13 mouse cellular contexts compared by ENCODE assay signal in the genomic region with DNA sequence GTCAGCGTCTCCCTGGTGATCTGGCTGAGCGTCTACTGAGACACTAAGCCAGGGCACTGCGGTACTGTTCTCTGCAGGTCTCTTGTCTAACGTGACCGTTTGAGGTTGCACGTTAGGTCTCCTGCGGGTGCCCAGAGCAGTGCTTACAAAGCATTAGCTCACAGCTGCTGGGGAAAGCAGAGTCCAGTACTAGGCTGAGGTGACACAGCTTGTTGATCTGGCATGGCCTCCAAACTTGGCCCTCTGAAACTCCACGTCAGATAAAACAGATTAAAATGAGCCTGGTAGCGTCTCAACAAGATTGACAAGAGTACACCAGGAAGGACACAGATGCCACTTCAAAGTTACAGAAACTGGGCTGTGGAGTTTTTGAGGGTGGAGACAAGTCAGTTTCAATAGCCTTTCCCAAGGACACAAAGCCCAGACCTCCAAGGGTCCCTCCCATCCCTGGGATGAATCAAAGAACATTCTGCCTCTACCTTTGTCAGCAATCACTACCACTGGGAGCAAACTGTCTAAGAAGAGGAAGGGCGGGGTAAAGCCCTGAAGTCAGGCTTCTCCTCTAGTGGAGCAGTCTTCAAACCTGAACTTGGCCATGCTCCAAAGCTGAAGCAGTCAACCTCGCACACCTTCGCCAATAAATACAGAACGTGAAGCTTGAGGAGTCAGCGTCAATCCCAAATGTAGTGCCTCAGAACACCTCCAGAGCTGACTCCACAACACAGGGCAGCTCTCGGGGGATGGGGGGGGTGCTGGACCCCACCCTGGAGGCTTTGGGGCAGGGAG. TPM values are rescaled to one million over a fixed set of nuclear protein-coding genes. Genes with fewer than 3 reads are reported as not detected.
DNase-seq lines count a peak whose midpoint lies in the region; ATAC-seq and TF ChIP-seq lines count a peak whose summit lies in the region.
"Had no signal": no experiment of that assay in that cellular context is flagged by ENCODE, and none has a peak within 500 bp of the region (broad histone marks: within the 10 kb centered on the region; RNA-seq: fewer than 3 reads in every experiment).

No protein-coding gene starts in this region.

- 0 out of 2 replicates have a peak, but pooled peaks cover 4% of the 10 kb centered on the region for H3K36me3 ChIP-seq in ES-E14 (ENCODE audit: control insufficient read depth, insufficient read depth, low read length, poor library complexity, severe bottlenecking)
- H3K36me3 ChIP-seq in lung, postnatal 0 days (ENCODE audit: insufficient read depth, low read length), result no peaks in the 10 kb centered on the region
- H3K36me3 ChIP-seq in hindbrain, embryonic 13.5 days, result peaks cover 58% of the 10 kb centered on the region

- H3K4me1 ChIP-seq in ES-E14 (ENCODE audit: control insufficient read depth in 2 of 2, insufficient read depth in 2 of 2, low read length in 2 of 2, poor library complexity in 1 of 2), result peaks cover 3 to 11% of the 10 kb centered on the region in 2 experiments; a peak in 3 of 4 replicates
- no peaks in the 10 kb centered on the region for H3K4me1 ChIP-seq in lung, postnatal 0 days (ENCODE audit: insufficient read depth, low read depth, low read length)
- no peaks in the 10 kb centered on the region for H3K4me1 ChIP-seq in hindbrain, embryonic 13.5 days (replicated peaks)
- H3K4me1 ChIP-seq: embryonic facial prominence, embryonic 15.5 days had no signal

- no peaks in the 10 kb centered on the region for H3K27me3 ChIP-seq in lung, postnatal 0 days (replicated peaks; ENCODE audit: insufficient read depth, low read length)
- no peaks in the 10 kb centered on the region for H3K27me3 ChIP-seq in hindbrain, embryonic 13.5 days
- H3K27me3 ChIP-seq: embryonic facial prominence, embryonic 15.5 days had no signal

- peak overlapping the region; percentile 48; the same call in 1 of the 2 replicates for H3K27ac ChIP-seq in ES-E14 (ENCODE audit: insufficient read depth, low read depth, low read length, poor library complexity, severe bottlenecking)
- no peak overlapping the region for H3K27ac ChIP-seq in lung, postnatal 0 days (ENCODE audit: low read length)
- no peak overlapping the region for H3K27ac ChIP-seq in hindbrain, embryonic 13.5 days
- H3K27ac ChIP-seq: embryonic facial prominence, embryonic 15.5 days; heart, adult 2 months; layer of hippocampus, adult 2 months had no signal

- DNase-seq in ES-E14 (ENCODE audit: low read depth, low spot score), result peak; percentile 57
- DNase-seq in R1 (ENCODE audit: low read depth, low spot score), result peak; percentile 58
- DNase-seq in kidney, adult 8-10 months, result peak; percentile 56 to 59
- peak; percentile 46 for DNase-seq in lung, postnatal 0 days (ENCODE audit: low spot score)
- no peak for DNase-seq in left cerebral cortex, postnatal 36 days (ENCODE audit: low spot score in 2 of 2)
- DNase-seq in cerebellum, adult 9-10 months, result no peak
- DNase-seq: cerebellum, postnatal 14 days; heart, adult 2 months; thymus, postnatal 4 days had no signal

- 67% methylated on average over 15 of the region's 15 CpGs for WGBS in lung, postnatal 0 days
- 89% methylated on average over 15 of the region's 15 CpGs for WGBS in hindbrain, embryonic 13.5 days

- H3K4me3 ChIP-seq in ES-E14 (ENCODE audit: insufficient read depth in 1 of 2, low read depth in 1 of 2, low read length in 2 of 2, poor library complexity in 1 of 2, severe bottlenecking in 1 of 2), result no peak overlapping the region
- H3K4me3 ChIP-seq in lung, postnatal 0 days (ENCODE audit: low read depth, low read length), result no peak overlapping the region
- H3K4me3 ChIP-seq in hindbrain, embryonic 13.5 days, result no peak overlapping the region
- H3K4me3 ChIP-seq: embryonic facial prominence, embryonic 15.5 days; heart, adult 2 months; layer of hippocampus, adult 2 months had no signal

- no peak for TF ChIP-seq EP300 in lung, postnatal 0 days (IDR thresholded peaks at IDR 0.05)

- ATAC-seq in lung, postnatal 0 days, result peak; percentile 37
- no peak for ATAC-seq in hindbrain, embryonic 13.5 days (ENCODE audit: low FRiP score)

- no peak for TF ChIP-seq CTCF in lung, postnatal 0 days (IDR thresholded peaks at IDR 0.05)

- in situ Hi-C loops in ES-E14 (cut with MboI; ENCODE audit: low sequenced_read_pairs in 2 of 2, unreplicated experiment in 2 of 2), result no loop called here

- H3K9me3 ChIP-seq in ES-E14 (ENCODE audit: control insufficient read depth, insufficient read depth, low read depth, low read length), result no peaks in the 10 kb centered on the region
- no peaks in the 10 kb centered on the region for H3K9me3 ChIP-seq in lung, postnatal 0 days (ENCODE audit: low read length)
- no peaks in the 10 kb centered on the region for H3K9me3 ChIP-seq in hindbrain, embryonic 13.5 days
- H3K9me3 ChIP-seq: embryonic facial prominence, embryonic 15.5 days had no signal

- H3K9ac ChIP-seq in ES-E14 (ENCODE audit: insufficient read depth, low read depth, low read length, poor library complexity, severe bottlenecking), result no peak overlapping the region
- no peak overlapping the region for H3K9ac ChIP-seq in lung, postnatal 0 days (replicated peaks; ENCODE audit: low read depth)
- no peak overlapping the region for H3K9ac ChIP-seq in hindbrain, embryonic 13.5 days
- H3K9ac ChIP-seq: embryonic facial prominence, embryonic 15.5 days had no signal

- intact Hi-C loops in left cerebral cortex, postnatal 36 days (cut with DNase I), result no loop called here

- H3K4me2 ChIP-seq in lung, postnatal 0 days (replicated peaks; ENCODE audit: low read depth, low read length), result no peak overlapping the region
- no peak overlapping the region for H3K4me2 ChIP-seq in hindbrain, embryonic 13.5 days
- H3K4me2 ChIP-seq: embryonic facial prominence, embryonic 15.5 days had no signal

TF ChIP-seq in ES-E14, 5 proteins besides CTCF, POLR2A, EP300 and RAD21:
- TF ChIP-seq ZNF384 (IDR thresholded peaks at IDR 0.05; ENCODE audit: low read depth, low read length), result no peak
- TF ChIP-seq CHD2 (IDR thresholded peaks at IDR 0.05; ENCODE audit: low read depth, low read length), result no peak
- TF ChIP-seq ZC3H11A (IDR thresholded peaks at IDR 0.05; ENCODE audit: borderline replicate concordance, low read depth, low read length), result no peak
- TF ChIP-seq MAFK (IDR thresholded peaks at IDR 0.05; ENCODE audit: insufficient read depth, low read depth, low read length), result no peak
- no peak for TF ChIP-seq HCFC1 (IDR thresholded peaks at IDR 0.05; ENCODE audit: borderline replicate concordance, insufficient read depth, low read length)

RNA-seq across cellular contexts. Expression of a gene that starts 29.8 kb away (rescaled TPM):
- 11.4 and 15.4 TPM in 2 replicates for total RNA-seq in ES-E14 (2012; rRNA removed)
- 11.6 TPM in 2 replicates for polyA plus RNA-seq in lung, postnatal 0 days (2015; fragmentation: Nextera tagmentation; extraction: Ambion mirVana)
- 4.3 and 4.4 TPM in 2 replicates for polyA plus RNA-seq in hindbrain, embryonic 13.5 days (2015; fragmentation: Nextera tagmentation; extraction: Ambion mirVana)
- 1 to 10 TPM; 4.9 to 6.0 TPM for total RNA-seq in left cerebral cortex, postnatal 36 days (2021)
- total RNA-seq: monocyte, adult 5-6 weeks had no signal

RNA-seq across cellular contexts. Expression of a gene that starts 29.8 kb away (rescaled TPM):
- 9.4 and 11.0 TPM in 2 replicates for total RNA-seq in ES-E14 (2012; rRNA removed)
- 11.8 and 12.0 TPM in 2 replicates for polyA plus RNA-seq in lung, postnatal 0 days (2015; fragmentation: Nextera tagmentation; extraction: Ambion mirVana)
- polyA plus RNA-seq in hindbrain, embryonic 13.5 days (2015; fragmentation: Nextera tagmentation; extraction: Ambion mirVana), result 51.0 and 51.2 TPM in 2 replicates
- 10 to 100 TPM; 38.2 to 42.9 TPM for total RNA-seq in left cerebral cortex, postnatal 36 days (2021)

RNA-seq across cellular contexts. Expression of a gene that starts 44.5 kb away (rescaled TPM):
- 2.3 and 3.9 TPM in 2 replicates for total RNA-seq in ES-E14 (2012; rRNA removed)
- 22.6 and 25.1 TPM in 2 replicates for polyA plus RNA-seq in lung, postnatal 0 days (2015; fragmentation: Nextera tagmentation; extraction: Ambion mirVana)
- 19.0 and 20.3 TPM in 2 replicates for polyA plus RNA-seq in hindbrain, embryonic 13.5 days (2015; fragmentation: Nextera tagmentation; extraction: Ambion mirVana)
- 10 to 100 TPM; 12.8 to 14.2 TPM for total RNA-seq in left cerebral cortex, postnatal 36 days (2021)

Comparison
In these comparisons a context has a peak if more than half of its experiments do, and no peak if none do; other contexts are left out.
1. DNase-seq: peak in ES-E14 (single experiment), R1 (single experiment), kidney, adult 8-10 months (2 of 2) and lung, postnatal 0 days (single experiment); none in left cerebral cortex, postnatal 36 days (0 of 2) and cerebellum, adult 9-10 months (single experiment).